Mouse (Mus musculus): ENCODE data around the gene Asic3.
A peak's percentile ranks its signal among the peaks of the same experiment; 100 is the strongest.
"Not testable (repeated sequence)": the region's sequence is repeated elsewhere in the genome, so short reads cannot be mapped to it uniquely, and the experiment has no call there.

The Asic3 gene

GRCm38 (mm10) chr5:24388246-24388915 lies 24.8 kb upstream of the Asic3 start:
- no peak for DNase-seq (ENCODE audit: low spot score)

DNA sequence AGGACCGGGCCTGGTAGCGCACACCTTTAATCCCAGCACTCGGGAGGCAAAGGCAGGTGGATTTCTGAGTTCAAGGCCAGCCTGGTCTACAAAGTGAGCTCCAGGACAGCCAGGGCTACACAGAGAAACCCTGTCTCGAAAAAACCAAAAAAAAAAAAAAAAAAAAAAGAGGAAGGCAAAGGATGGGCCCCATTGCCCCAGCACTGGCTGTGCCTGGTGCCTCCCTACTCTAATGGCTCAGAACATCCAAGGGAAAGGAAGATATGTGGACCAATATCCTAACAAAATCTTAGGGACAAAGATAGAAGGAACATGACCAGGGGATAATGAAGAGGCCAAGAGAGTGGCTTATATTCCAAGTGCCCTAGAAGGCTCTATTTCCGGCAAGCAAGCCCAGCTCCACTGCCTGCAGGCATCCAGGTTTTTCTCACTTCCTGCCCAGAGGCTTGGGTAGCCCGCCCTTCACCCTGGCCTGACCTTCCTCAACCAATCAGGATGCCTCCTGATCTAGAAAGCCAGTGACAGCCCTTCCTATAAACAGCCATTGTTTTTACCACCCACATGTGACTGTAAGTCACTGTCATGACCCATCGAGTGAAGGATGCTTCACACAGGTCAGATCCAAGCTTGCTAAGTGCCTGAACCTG lies 24.1 kb upstream of the Asic3 start:
- no peak for DNase-seq (ENCODE audit: low spot score)

DNA sequence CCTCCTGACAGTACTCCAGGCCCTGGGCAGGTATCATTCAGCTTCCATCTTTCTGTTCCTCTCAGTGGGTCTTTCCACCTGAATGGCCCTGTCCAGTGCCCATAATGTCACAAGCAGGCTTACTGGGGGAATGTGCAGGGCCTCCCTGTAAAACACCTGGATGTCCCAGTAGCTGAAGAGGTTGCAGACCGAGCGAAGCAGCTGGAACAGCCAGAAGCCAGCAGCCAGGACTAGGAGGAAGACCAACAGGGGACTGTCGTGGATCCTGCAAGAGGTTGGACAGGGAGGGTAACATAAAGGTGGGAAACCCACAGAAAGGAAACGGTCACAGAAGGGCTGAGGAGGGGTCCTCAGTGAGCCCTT lies 23.6 kb upstream of the Asic3 start:
- DNase-seq (ENCODE audit: low spot score) = no peak

- no peak for DNase-seq (ENCODE audit: low spot score)
Measured at GRCm38 (mm10) chr5:24391864-24392263, 21.3 kb upstream of the Asic3 start, which contains the start of gene Atg9b. Gene Atg9b, minus strand, starts transcription at chr5:24392143.

GRCm38 (mm10) chr5:24392724-24393123 lies 20.5 kb upstream of the Asic3 start:
- no peak for DNase-seq (ENCODE audit: low spot score)

DNA sequence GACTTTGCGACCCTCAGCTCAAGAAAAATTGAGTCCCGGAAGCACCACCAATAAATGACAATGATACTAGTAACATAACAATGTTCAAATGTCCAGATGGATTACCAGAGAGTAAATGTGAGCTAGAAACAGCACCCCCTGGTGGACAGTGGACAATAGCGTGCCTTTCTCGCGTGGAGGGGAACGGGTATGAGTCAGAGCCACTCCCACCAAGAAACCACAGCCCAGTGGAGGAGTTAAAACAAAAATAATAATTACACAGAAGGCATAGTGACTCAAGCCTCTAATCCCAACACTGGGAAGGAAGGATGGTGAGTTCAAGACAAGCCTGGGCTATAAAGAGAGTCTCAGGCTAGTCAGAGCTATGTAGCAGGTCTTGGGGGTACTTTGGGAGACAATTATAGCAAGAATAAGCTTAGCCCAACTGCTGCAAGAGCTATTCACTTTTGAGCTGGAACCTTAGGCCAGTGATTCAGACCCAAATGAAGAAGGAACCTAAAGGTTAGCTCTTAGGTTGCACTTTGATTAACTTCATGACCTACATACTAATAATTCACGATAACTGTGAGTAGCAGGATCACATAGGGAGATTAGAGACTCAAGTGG lies 19.7 kb upstream of the Asic3 start, which contains the start of gene Abcb8:
TSS of gene Abcb8 (plus strand) at position 272 of the 606 bp plus-strand sequence.
- DNase-seq (ENCODE audit: low spot score) = peak; percentile 56

DNA sequence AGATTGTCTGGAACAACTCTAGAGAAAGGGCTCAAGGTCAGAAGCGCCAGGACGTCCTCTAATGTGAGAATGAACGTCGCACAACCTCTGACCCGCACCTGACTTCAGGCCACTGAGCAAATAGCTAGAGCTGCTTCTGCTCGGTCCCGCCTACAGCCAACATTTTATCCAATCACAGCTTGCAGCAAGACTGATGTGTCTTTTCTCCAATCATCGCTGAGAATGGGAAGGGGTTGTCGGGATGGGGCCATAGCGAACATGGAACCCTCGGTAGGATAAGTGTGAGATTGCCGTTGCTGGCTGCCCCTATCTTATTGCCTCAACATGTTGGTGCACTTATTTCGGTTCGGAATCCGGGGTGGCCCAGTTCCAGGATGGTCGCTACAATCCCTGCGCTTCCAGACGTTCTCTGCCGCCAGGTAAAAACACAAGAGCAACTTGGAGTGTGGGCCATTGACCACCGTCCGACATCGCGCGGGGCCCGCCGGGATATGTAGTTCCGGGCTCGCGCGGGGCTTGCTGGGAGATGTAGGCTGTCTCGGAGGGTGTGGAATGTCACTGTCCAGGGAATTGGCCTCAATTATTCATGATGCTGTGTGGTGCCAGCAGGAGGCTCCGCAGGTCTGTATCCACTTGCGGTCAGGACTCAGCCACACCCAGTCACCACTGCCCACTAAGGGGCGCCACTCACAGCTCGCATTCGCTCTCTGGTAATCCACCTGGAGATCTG lies 18.9 kb upstream of the Asic3 start:
- DNase-seq (ENCODE audit: low spot score) = peak; percentile 82

DNA sequence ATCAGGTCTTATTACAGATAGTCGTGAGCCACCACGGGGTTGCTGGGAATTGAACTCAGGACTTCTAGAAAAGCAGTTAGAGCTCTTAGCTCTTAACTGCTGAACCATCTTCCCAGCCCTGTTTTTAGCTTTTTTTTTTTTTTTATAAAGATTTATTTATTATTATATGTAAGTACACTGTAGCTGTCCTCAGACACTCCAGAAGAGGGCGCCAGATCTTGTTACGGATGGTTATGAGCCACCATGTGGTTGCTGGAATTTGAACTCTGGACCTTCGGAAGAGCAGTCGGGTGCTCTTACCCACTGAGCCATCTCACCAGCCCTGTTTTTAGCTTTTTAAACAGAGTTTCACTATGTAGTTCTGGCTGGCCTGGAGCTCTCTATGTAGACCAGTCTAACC lies 16.9 kb upstream of the Asic3 start:
- not testable (repeated sequence) for DNase-seq (ENCODE audit: low spot score)

GRCm38 (mm10) chr5:24399686-24400085 lies 13.5 kb upstream of the Asic3 start:
- DNase-seq (ENCODE audit: low spot score) = no peak

DNA sequence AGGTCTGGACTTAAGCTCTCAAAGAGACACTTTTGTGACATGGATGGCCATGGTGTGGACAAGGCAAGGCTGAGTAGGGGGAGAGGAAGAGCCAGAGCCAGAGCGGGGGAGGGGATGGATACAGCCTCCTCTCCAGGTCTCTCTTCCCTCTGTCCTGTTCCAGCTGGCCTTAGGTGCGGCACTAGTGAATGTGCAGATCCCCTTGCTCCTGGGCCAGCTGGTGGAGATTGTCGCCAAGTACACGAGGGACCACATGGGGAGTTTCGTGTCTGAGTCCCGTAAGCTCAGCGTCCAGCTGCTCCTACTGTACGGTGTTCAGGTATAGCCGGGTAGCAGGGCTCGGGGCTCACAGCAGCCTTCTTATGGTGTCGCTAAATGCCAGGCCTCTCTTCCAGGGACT lies 12.8 kb upstream of the Asic3 start:
- DNase-seq (ENCODE audit: low spot score) = no peak

- no peak for DNase-seq (ENCODE audit: low spot score)
Measured at GRCm38 (mm10) chr5:24400911-24401605, 12.1 kb upstream of the Asic3 start.

DNA sequence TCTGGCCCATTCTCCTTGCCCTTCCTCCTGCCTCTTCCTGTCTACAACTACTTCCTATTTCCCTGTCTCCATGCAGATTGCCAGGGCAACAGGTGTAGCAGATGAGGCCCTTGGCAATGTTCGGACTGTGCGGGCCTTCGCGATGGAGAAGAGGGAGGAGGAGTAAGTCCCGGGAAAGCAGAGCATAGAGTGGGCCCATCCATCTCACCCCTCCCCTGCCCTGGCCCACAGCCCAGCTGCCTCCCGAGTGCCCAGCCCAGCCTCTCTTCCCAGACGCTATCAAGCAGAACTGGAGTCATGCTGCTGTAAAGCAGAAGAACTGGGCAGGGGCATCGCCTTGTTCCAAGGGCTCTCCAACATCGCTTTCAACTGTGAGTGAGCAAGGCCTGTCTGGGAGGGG lies 11.2 kb upstream of the Asic3 start:
- DNase-seq (ENCODE audit: low spot score) = no peak

DNA sequence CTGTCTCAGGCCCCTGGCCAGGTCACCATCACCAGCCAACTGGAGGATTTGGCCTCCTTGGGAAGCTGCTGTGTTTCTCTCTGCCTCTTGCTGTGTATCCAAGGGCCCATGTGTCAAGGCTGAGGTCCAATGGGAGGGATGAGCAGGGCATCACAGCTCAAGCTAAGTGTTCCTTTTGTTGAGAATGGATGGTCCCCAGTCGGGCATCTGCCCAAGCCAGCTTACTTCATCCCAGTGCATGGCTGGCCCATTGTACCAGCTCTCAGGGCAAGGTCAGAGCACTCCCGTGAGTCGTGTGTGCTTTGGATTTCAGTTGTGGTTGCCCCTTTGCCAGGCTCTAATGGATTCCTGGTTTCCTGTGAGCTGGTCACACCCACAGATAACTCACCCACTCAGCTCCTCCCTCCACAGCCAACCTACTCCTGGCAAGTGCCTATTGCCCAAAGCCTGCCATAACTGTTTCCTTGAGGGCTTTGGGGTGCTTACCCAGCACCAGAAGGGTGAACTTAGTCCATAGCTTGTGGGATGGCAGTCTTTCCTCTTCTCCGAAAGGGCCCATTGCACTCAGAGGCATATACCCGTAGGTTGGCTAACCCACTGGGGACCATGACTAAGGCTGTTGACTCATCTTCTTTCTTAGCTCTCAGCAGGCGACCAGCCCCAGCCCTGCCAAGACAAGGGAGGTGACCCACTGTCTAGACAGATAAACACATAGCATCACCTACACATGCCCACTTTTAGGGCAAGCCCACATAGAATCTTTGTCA lies 8.4 kb upstream of the Asic3 start:
- no peak for DNase-seq (ENCODE audit: low spot score)

DNA sequence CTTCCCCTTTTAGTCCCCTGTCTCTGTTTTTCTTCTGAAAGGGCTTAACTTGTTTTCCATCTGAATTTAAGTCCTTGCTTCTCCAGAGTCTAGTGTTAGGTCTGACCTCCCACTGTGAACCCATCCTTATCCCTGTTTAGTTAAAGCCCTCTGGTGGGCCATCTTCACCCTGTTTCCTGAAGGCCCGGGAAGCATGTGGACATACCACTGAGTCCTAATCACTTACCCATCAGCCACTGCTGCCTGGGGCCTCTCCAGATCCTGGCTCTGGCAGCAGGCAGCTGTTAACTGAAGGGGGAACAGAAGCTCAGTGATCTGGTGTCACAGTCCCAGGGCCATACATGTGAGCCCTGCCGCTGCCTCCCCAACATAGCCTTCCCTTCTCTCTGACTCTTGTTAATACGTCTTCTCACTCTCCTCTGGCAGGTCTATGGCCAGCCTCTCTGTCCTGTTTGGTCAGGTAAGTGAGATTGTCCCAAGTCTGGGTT lies 7.8 kb upstream of the Asic3 start:
- no peak for DNase-seq (ENCODE audit: low spot score)

GRCm38 (mm10) chr5:24408651-24409050 lies 4.5 kb upstream of the Asic3 start:
- DNase-seq (ENCODE audit: low spot score) = no peak

- no peak for DNase-seq (ENCODE audit: low spot score)
Measured at GRCm38 (mm10) chr5:24409466-24409865, 3.7 kb upstream of the Asic3 start.

GRCm38 (mm10) chr5:24412063-24412462 lies 1.1 kb upstream of the Asic3 start:
- no peak for DNase-seq (ENCODE audit: low spot score)

GRCm38 (mm10) chr5:24413938-24414337 lies 746 bp downstream of the Asic3 start:
- no peak for DNase-seq (ENCODE audit: low spot score)

GRCm38 (mm10) chr5:24416222-24416736 lies 3.1 kb downstream of the Asic3 start:
- DNase-seq (ENCODE audit: low spot score) = peak; percentile 31

GRCm38 (mm10) chr5:24417587-24417986 lies 4.4 kb downstream of the Asic3 start:
- no peak for DNase-seq (ENCODE audit: low spot score)

DNA sequence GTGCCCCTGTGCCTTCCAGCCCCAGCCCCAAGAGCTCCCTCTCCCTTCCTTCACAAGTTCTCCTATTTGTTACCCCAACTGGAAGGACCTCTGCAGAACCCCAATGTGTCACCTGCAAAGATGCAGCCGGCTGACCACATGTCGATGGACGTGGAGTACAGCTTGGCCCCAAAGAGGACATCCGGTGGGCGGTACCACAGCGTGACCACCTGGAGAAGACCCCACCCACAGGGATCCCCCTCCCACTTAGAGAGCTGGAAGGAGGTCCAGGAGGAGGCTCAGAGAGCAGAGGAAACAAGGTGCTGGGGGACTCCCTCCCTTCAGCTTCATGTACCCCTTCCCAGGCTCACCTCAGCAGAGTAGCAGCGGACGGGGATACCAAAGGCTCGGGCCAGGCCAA lies 7.2 kb downstream of the Asic3 start:
- no peak for DNase-seq (ENCODE audit: low spot score)

All from ovary, postnatal 10 days (tissue).